Mouse (Mus musculus) forebrain, embryonic 14.5 days (tissue): ENCODE measurements around the gene Nup133. TPM values are rescaled to one million over a fixed set of nuclear protein-coding genes. Genes with fewer than 3 reads are reported as not detected.

Experiments
- ATAC-seq: fragments of 200-750 bp; cut with Nextera tagmentation; 2 replicates; pipeline ENCODE4 v1.8.0; 2017; ENCODE audit warnings: mild to moderate bottlenecking, moderate library complexity
- DNase-seq: peaks from one replicate; pipeline ENCODE4 v3.0.0-alpha.2; 2015; ENCODE audit warnings: low spot score
- H3K27ac ChIP-seq: fragments of 300-500 bp; sonication (generic); 2 replicates; pipeline ENCODE4 v1.5.1; 2014; ENCODE audit warnings: low read depth, mild to moderate bottlenecking, control low read depth, low read length, moderate library complexity
- H3K27me3 ChIP-seq: fragments of 300-500 bp; sonication (generic); replicated peaks from 2 replicates; pipeline ENCODE4 v1.6.1; 2014; ENCODE audit warnings: low read length, control low read depth, mixed read lengths; ENCODE audit not compliant: control insufficient read depth, insufficient read depth
- H3K36me3 ChIP-seq: fragments of 300-500 bp; sonication (generic); 2 replicates; pipeline ENCODE4 v1.6.1; 2014; ENCODE audit warnings: low read length, control low read depth; ENCODE audit not compliant: control insufficient read depth, insufficient read depth
- H3K4me1 ChIP-seq: fragments of 300-500 bp; sonication (generic); 2 replicates; pipeline ENCODE4 v1.6.1; 2014; ENCODE audit warnings: antibody characterized with exemption, low read length, control low read depth; ENCODE audit not compliant: control insufficient read depth, insufficient read depth
- H3K4me2 ChIP-seq: fragments of 300-500 bp; sonication (generic); 2 replicates; pipeline ENCODE4 v1.6.1; 2014; ENCODE audit warnings: mild to moderate bottlenecking, control low read depth, low read length
- H3K4me3 ChIP-seq: fragments of 300-500 bp; sonication (generic); 2 replicates; pipeline ENCODE4 v1.5.1; 2014; ENCODE audit warnings: low read depth, low read length, control low read depth
- H3K9ac ChIP-seq: fragments of 300-500 bp; sonication (generic); 2 replicates; pipeline ENCODE4 v1.6.1; 2014; ENCODE audit warnings: mild to moderate bottlenecking, low read length, control low read depth, moderate library complexity
- H3K9me3 ChIP-seq: fragments of 300-500 bp; sonication (generic); replicated peaks from 2 replicates; pipeline ENCODE4 v1.6.1; 2016; ENCODE audit warnings: low read length, control low read depth, mixed read lengths; ENCODE audit not compliant: control insufficient read depth
- WGBS: fragments of 180-500 bp; shearing (Covaris S2); extraction: QIAGEN DNeasy Blood & Tissue Kit; methylation state at CpG from one replicate; pipeline ENCODE4 v1.1.7; 2014; 5-methylcytosine and 5-hydroxymethylcytosine counted together
- polyA plus RNA-seq: library from polyadenylated mRNA; unstranded; fragments of >200 nt; fragmentation: Nextera tagmentation; extraction: Ambion mirVana; gene quantifications from 2 replicates; pipeline ENCODE4 v1.2.1, GENCODE M21; 2014

The Nup133 gene
- polyA plus RNA-seq, 1 experiment from 2014 or later, result 34.3 TPM

- ATAC-seq (no peak), DNase-seq (no peak)
- peaks cover 8% of the 10 kb centered on the region for H3K4me1 ChIP-seq
- no peaks in the 10 kb centered on the region for H3K36me3 ChIP-seq
- no peak overlapping the region for H3K9ac ChIP-seq
- peaks cover 48% of the 10 kb centered on the region for H3K27me3 ChIP-seq
- H3K9me3 ChIP-seq, result no peaks in the 10 kb centered on the region
- WGBS, result 81% methylated on average over 4 of the region's 4 CpGs
- H3K4me2 ChIP-seq, result no peak overlapping the region
- no peak overlapping the region for H3K27ac ChIP-seq
- H3K4me3 ChIP-seq, result no peak overlapping the region
Observed at GRCm38 (mm10) chr8:123889797-123890196, 59.3 kb downstream of the Nup133 start.

- peaks cover 16% of the 10 kb centered on the region for H3K4me1 ChIP-seq
- no peak overlapping the region for H3K9ac ChIP-seq
- peaks cover 30% of the 10 kb centered on the region for H3K27me3 ChIP-seq
- H3K9me3 ChIP-seq, result no peaks in the 10 kb centered on the region
- no peak overlapping the region for H3K27ac ChIP-seq
- no peak overlapping the region for H3K4me2 ChIP-seq
- no peak for ATAC-seq
- 91% methylated on average over 2 of the region's 2 CpGs for WGBS
- H3K4me3 ChIP-seq, result no peak overlapping the region
- no peaks in the 10 kb centered on the region for H3K36me3 ChIP-seq
- DNase-seq, result no peak
Observed at GRCm38 (mm10) chr8:123887956-123888355, 61.1 kb downstream of the Nup133 start.

- no peaks in the 10 kb centered on the region for H3K36me3 ChIP-seq
Observed at GRCm38 (mm10) chr8:123887163-123887562, 61.9 kb downstream of the Nup133 start.

GRCm38 (mm10) chr8:123884721-123885565 is 64.1 kb downstream of the Nup133 start:
- peak; percentile 77 for DNase-seq
- H3K4me3 ChIP-seq, result no peak overlapping the region

More at GRCm38 (mm10) chr8:123887163-123887562, 61.9 kb downstream of the Nup133 start:
- ATAC-seq, result no peak
- Histone ChIP-seq H3K27me3 (peaks cover 22% of the 10 kb centered on the region; the same call in 1 of the 2 replicates), H3K9me3 (no peaks in the 10 kb centered on the region), H3K4me3 (no peak overlapping the region), H3K4me2 (no peak overlapping the region), H3K4me1 (peaks cover 13% of the 10 kb centered on the region), H3K9ac (no peak overlapping the region), H3K27ac (no peak overlapping the region)
- WGBS, result 96% methylated on average over 4 of the region's 4 CpGs
- DNase-seq, result no peak

GRCm38 (mm10) chr8:123883094-123883493 is 66.0 kb downstream of the Nup133 start:
- no peak overlapping the region for H3K9ac ChIP-seq
- no peaks in the 10 kb centered on the region for H3K27me3 ChIP-seq
- DNase-seq (no peak), ATAC-seq (no peak)
- H3K4me1 ChIP-seq, result peaks cover 7% of the 10 kb centered on the region; the same call in 1 of the 2 replicates
- no peak overlapping the region for H3K4me2 ChIP-seq
- 81% methylated on average over 4 of the region's 4 CpGs for WGBS
- no peak overlapping the region for H3K27ac ChIP-seq
- H3K9me3 ChIP-seq, result no peaks in the 10 kb centered on the region
- H3K36me3 ChIP-seq, result no peaks in the 10 kb centered on the region
- H3K4me3 ChIP-seq, result no peak overlapping the region

More at GRCm38 (mm10) chr8:123884721-123885565, 64.1 kb downstream of the Nup133 start:
- no peaks in the 10 kb centered on the region for H3K36me3 ChIP-seq
- no peaks in the 10 kb centered on the region for H3K9me3 ChIP-seq
- H3K27me3 ChIP-seq, result peaks cover 3% of the 10 kb centered on the region; the same call in 1 of the 2 replicates
- peak overlapping the region; percentile 36 for H3K4me2 ChIP-seq
- H3K4me1 ChIP-seq, result peaks cover 7% of the 10 kb centered on the region; the same call in 1 of the 2 replicates
- H3K9ac ChIP-seq, result no peak overlapping the region
- peak; percentile 91 for ATAC-seq
- H3K27ac ChIP-seq, result peak overlapping the region; percentile 73; the same call in 1 of the 2 replicates
- WGBS, result 4% methylated on average over 13 of the region's 14 CpGs

GRCm38 (mm10) chr8:123882412-123882811 is 66.7 kb downstream of the Nup133 start:
- H3K27me3 ChIP-seq, result no peaks in the 10 kb centered on the region
- no peak overlapping the region for H3K4me3 ChIP-seq

GRCm38 (mm10) chr8:123880821-123881350 is 68.2 kb downstream of the Nup133 start:
- 57% methylated on average over 4 of the region's 4 CpGs for WGBS
- DNase-seq, result no peak
- no peak overlapping the region for H3K27ac ChIP-seq

More at GRCm38 (mm10) chr8:123882412-123882811, 66.7 kb downstream of the Nup133 start:
- Histone ChIP-seq H3K36me3 (no peaks in the 10 kb centered on the region), H3K4me2 (no peak overlapping the region), H3K27ac (no peak overlapping the region), H3K9ac (no peak overlapping the region), H3K4me1 (peaks cover 7% of the 10 kb centered on the region; the same call in 1 of the 2 replicates), H3K9me3 (no peaks in the 10 kb centered on the region)
- ATAC-seq (no peak), DNase-seq (no peak)
- WGBS, result 79% methylated on average over 2 of the region's 2 CpGs

GRCm38 (mm10) chr8:123880271-123880670 is 68.8 kb downstream of the Nup133 start:
- H3K27ac ChIP-seq, result no peak overlapping the region
- no peaks in the 10 kb centered on the region for H3K27me3 ChIP-seq
- ATAC-seq (no peak), DNase-seq (no peak)
- 73% methylated on average over 10 of the region's 10 CpGs for WGBS
- no peaks in the 10 kb centered on the region for H3K9me3 ChIP-seq
- H3K4me1 ChIP-seq, result peaks cover 7% of the 10 kb centered on the region; the same call in 1 of the 2 replicates
- H3K4me2 ChIP-seq, result no peak overlapping the region
- no peak overlapping the region for H3K9ac ChIP-seq
- H3K36me3 ChIP-seq, result no peaks in the 10 kb centered on the region
- no peak overlapping the region for H3K4me3 ChIP-seq

More at GRCm38 (mm10) chr8:123880821-123881350, 68.2 kb downstream of the Nup133 start:
- no peaks in the 10 kb centered on the region for H3K36me3 ChIP-seq
- peaks cover 7% of the 10 kb centered on the region; the same call in 1 of the 2 replicates for H3K4me1 ChIP-seq
- H3K9me3 ChIP-seq, result no peaks in the 10 kb centered on the region
- no peak overlapping the region for H3K9ac ChIP-seq
- H3K27me3 ChIP-seq, result no peaks in the 10 kb centered on the region
- no peak overlapping the region for H3K4me3 ChIP-seq
- no peak overlapping the region for H3K4me2 ChIP-seq
- ATAC-seq, result no peak

- Histone ChIP-seq H3K4me1 (no peaks in the 10 kb centered on the region), H3K27ac (no peak overlapping the region), H3K9me3 (no peaks in the 10 kb centered on the region), H3K4me2 (no peak overlapping the region), H3K9ac (no peak overlapping the region), H3K27me3 (no peaks in the 10 kb centered on the region), H3K4me3 (no peak overlapping the region), H3K36me3 (no peaks in the 10 kb centered on the region)
- no peak for ATAC-seq
- DNase-seq, result no peak
- 82% methylated on average over 2 of the region's 2 CpGs for WGBS
Observed at GRCm38 (mm10) chr8:123877865-123878264, 71.2 kb downstream of the Nup133 start.
